In genomic region chr4:126879560-126880275, GRCm38 (mm10) we compare ENCODE assay signal across 18 mouse cellular contexts.
DNase-seq lines count a peak whose midpoint lies in the region; ATAC-seq and TF ChIP-seq lines count a peak whose summit lies in the region.
"Had no signal": no experiment of that assay in that cellular context is flagged by ENCODE, and none has a peak within 500 bp of the region (broad histone marks: within the 10 kb centered on the region; RNA-seq: fewer than 3 reads in every experiment).

No protein-coding gene starts in this region.

- peak; percentile 20 for DNase-seq in adrenal gland, postnatal 10 days
- DNase-seq in adrenal gland, postnatal 25 days, result no peak
- DNase-seq in adrenal gland, postnatal 14 days, result peak; percentile 37
- DNase-seq in cerebellum, adult 18-20 months, result no peak
- no peak for DNase-seq in left cerebral cortex, postnatal 25 days (ENCODE audit: low spot score in 2 of 2)
- no peak for DNase-seq in urinary bladder, postnatal 10 days (ENCODE audit: low spot score)
- DNase-seq: cerebellum, adult 2 months; cerebellum, postnatal 10 days; forebrain, postnatal 0 days; gastrocnemius, adult 2 months; gastrocnemius, postnatal 25 days; heart, postnatal 36 days had no signal

- H3K4me3 ChIP-seq in intestine, embryonic 15.5 days (replicated peaks), result no peak overlapping the region
- no peak overlapping the region for H3K4me3 ChIP-seq in small intestine, adult 2 months (ENCODE audit: low read depth, low read length)
- H3K4me3 ChIP-seq: embryonic facial prominence, embryonic 10.5 days; forebrain, embryonic 13.5 days; gastrocnemius, adult 2 months; heart, embryonic 13.5 days; hindbrain, embryonic 15.5 days had no signal

- H3K9me3 ChIP-seq in intestine, embryonic 15.5 days, result no peaks in the 10 kb centered on the region
- H3K9me3 ChIP-seq: embryonic facial prominence, embryonic 10.5 days; forebrain, embryonic 13.5 days; heart, embryonic 13.5 days; hindbrain, embryonic 15.5 days had no signal

- H3K9ac ChIP-seq in intestine, embryonic 15.5 days, result no peak overlapping the region
- H3K9ac ChIP-seq: forebrain, embryonic 13.5 days; forebrain, postnatal 0 days; heart, embryonic 13.5 days; hindbrain, embryonic 15.5 days had no signal

- intact Hi-C loops in left cerebral cortex, postnatal 25 days (cut with DNase I), result no loop called here

- no peak for TF ChIP-seq POLR2A in small intestine, adult 2 months (IDR thresholded peaks at IDR 0.05; ENCODE audit: low read depth, low read length)

- ATAC-seq in intestine, embryonic 15.5 days, result peak; percentile 94
- ATAC-seq: forebrain, embryonic 13.5 days; forebrain, postnatal 0 days had no signal

- no peak for TF ChIP-seq CTCF in small intestine, adult 2 months (IDR thresholded peaks at IDR 0.05; ENCODE audit: extremely low read depth, insufficient read length, insufficient replicate concordance, low read depth, low read length)

- peak overlapping the region; percentile 65 for H3K27ac ChIP-seq in intestine, embryonic 15.5 days
- peak overlapping the region; percentile 89 for H3K27ac ChIP-seq in small intestine, adult 2 months (ENCODE audit: insufficient read depth, low read depth, low read length)
- H3K27ac ChIP-seq: embryonic facial prominence, embryonic 10.5 days; forebrain, embryonic 13.5 days; gastrocnemius, adult 2 months; heart, embryonic 13.5 days; hindbrain, embryonic 15.5 days had no signal

- no peaks in the 10 kb centered on the region for H3K4me1 ChIP-seq in intestine, embryonic 15.5 days (replicated peaks)
- H3K4me1 ChIP-seq in small intestine, adult 2 months (ENCODE audit: control insufficient read depth, insufficient read depth, insufficient read length, low read length), result peaks cover 10% of the 10 kb centered on the region; the same call in 1 of the 2 replicates
- H3K4me1 ChIP-seq: embryonic facial prominence, embryonic 10.5 days; forebrain, embryonic 13.5 days; heart, embryonic 13.5 days; hindbrain, embryonic 15.5 days had no signal

- peaks cover 5% of the 10 kb centered on the region; the same call in 1 of the 2 replicates for H3K36me3 ChIP-seq in intestine, embryonic 15.5 days
- peaks cover 8% of the 10 kb centered on the region for H3K36me3 ChIP-seq in small intestine, adult 2 months (ENCODE audit: control insufficient read depth, insufficient read depth, low read length)

- WGBS in intestine, embryonic 15.5 days, result 63% methylated on average over 5 of the region's 5 CpGs
- 37% methylated on average over 5 of the region's 5 CpGs for WGBS in small intestine, adult 2 months

- H3K27me3 ChIP-seq in intestine, embryonic 15.5 days (replicated peaks), result no peaks in the 10 kb centered on the region
- no peaks in the 10 kb centered on the region for H3K27me3 ChIP-seq in small intestine, adult 2 months (ENCODE audit: control insufficient read depth, insufficient read depth, low read length)
- H3K27me3 ChIP-seq: forebrain, embryonic 13.5 days; heart, embryonic 13.5 days; hindbrain, embryonic 15.5 days had no signal

- no peak overlapping the region for H3K4me2 ChIP-seq in intestine, embryonic 15.5 days (replicated peaks)
- H3K4me2 ChIP-seq: forebrain, embryonic 13.5 days; heart, embryonic 13.5 days; hindbrain, embryonic 15.5 days had no signal

Comparison
In these comparisons a context has a peak if more than half of its experiments do, and no peak if none do; other contexts are left out.
1. DNase-seq: peak in adrenal gland, postnatal 10 days (single experiment) and adrenal gland, postnatal 14 days (single experiment); none in adrenal gland, postnatal 25 days (single experiment), cerebellum, adult 18-20 months (0 of 2), left cerebral cortex, postnatal 25 days (0 of 2) and urinary bladder, postnatal 10 days (single experiment).